Mouse (Mus musculus) hindbrain, embryonic 10.5 days (tissue): ENCODE measurements around the gene Olfr170. TPM values are rescaled to one million over a fixed set of nuclear protein-coding genes. Genes with fewer than 3 reads are reported as not detected.
"Not testable (repeated sequence)": the region's sequence is repeated elsewhere in the genome, so short reads cannot be mapped to it uniquely, and the experiment has no call there.

ENCODE experiments used
- DNase-seq: peaks from one replicate; pipeline ENCODE4 v3.0.0-alpha.2; 2017; ENCODE audit warnings: low spot score
- H3K27ac ChIP-seq: fragments of 300-500 bp; sonication (generic); 2 replicates; pipeline ENCODE4 v1.5.1; 2016; ENCODE audit warnings: mild to moderate bottlenecking, moderate library complexity
- H3K27me3 ChIP-seq: fragments of 300-500 bp; sonication (generic); 2 replicates; pipeline ENCODE4 v1.6.1; 2016; ENCODE audit warnings: mild to moderate bottlenecking; ENCODE audit not compliant: poor library complexity, insufficient read depth, severe bottlenecking
- H3K36me3 ChIP-seq: fragments of 300-500 bp; sonication (generic); 2 replicates; pipeline ENCODE4 v1.6.1; 2016; ENCODE audit warnings: mild to moderate bottlenecking, moderate library complexity
- H3K4me1 ChIP-seq: fragments of 300-500 bp; sonication (generic); replicated peaks from 2 replicates; pipeline ENCODE4 v1.6.1; 2016; ENCODE audit warnings: mild to moderate bottlenecking
- H3K4me3 ChIP-seq: fragments of 300-500 bp; sonication (generic); 2 replicates; pipeline ENCODE4 v1.5.1; 2016; ENCODE audit warnings: mild to moderate bottlenecking, moderate library complexity
- H3K9me3 ChIP-seq: fragments of 300-500 bp; sonication (generic); 2 replicates; pipeline ENCODE4 v1.6.1; 2016; ENCODE audit warnings: mild to moderate bottlenecking, moderate library complexity
- WGBS: fragments of 180-500 bp; shearing (Covaris S2); methylation state at CpG from one replicate; pipeline ENCODE4 v1.1.7; 2016; 5-methylcytosine and 5-hydroxymethylcytosine counted together
- polyA plus RNA-seq: library from polyadenylated mRNA; unstranded; fragments of >200 nt; fragmentation: Nextera tagmentation; extraction: Ambion mirVana; gene quantifications from 2 replicates; pipeline ENCODE4 v1.2.1, GENCODE M21; 2016

Gene Olfr170
- not detected in 2 replicates for polyA plus RNA-seq

DNA sequence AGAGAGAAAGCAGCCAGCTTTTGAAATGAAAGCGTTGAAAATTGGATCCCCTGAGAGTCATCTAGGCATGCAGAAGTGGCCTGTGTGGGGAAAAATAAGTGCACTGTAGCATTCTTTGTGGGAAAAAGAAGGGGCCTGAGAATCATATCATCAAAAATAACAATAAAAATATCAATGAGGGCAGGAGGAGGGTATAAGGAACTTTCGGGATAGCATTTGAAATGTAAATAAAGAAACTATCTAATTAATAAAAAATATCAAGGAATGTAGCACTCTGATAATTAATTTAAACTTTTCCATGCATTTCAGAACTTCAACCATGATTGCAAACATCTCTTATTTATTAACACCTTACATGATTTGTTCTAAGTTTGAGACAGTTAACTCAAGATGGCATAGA, at the start of gene Olfr170:
Gene Olfr170, minus strand, starts transcription at position 101 of the 400 bp plus-strand sequence.
- H3K4me1 ChIP-seq, H3K36me3 ChIP-seq, DNase-seq, H3K9me3 ChIP-seq, H3K27ac ChIP-seq, H3K27me3 ChIP-seq, H3K4me3 ChIP-seq: not testable (repeated sequence)
- WGBS, result 86% methylated on average over 2 of the region's 2 CpGs

DNA sequence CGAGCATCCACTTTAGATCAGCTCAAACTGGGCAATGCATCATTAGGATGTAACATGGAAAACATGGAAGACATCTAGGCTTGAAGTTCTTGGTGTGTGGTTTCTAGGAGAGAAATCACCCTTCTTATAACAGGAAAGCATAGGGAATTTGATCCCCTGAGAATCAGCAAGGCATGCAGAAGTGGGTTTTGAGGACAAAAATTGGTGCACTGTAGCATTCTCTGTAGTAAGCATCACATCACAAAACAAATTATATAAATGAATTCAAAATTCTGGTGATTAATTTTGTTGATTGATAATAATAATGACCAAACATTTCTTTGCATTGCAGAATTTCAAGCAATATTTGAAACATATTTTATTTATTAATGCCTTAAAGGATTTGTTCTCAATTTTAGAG, 18.1 kb upstream of the Olfr170 start, which contains the start of gene Olfr171:
Gene Olfr171, minus strand, starts transcription at position 101 of the 400 bp plus-strand sequence.
- H3K27ac ChIP-seq, result no peak within 1 kb of the TSS
- no peaks in the 10 kb centered on the region for H3K4me1 ChIP-seq
- WGBS, result 88% methylated on average over 1 of the region's 1 CpGs
- H3K4me3 ChIP-seq, result no peak within 1 kb of the TSS
- H3K36me3 ChIP-seq, result no peaks in the 10 kb centered on the region
- H3K9me3 ChIP-seq, result peaks cover 18% of the 10 kb centered on the region
- DNase-seq, result no peak
- no peaks in the 10 kb centered on the region for H3K27me3 ChIP-seq

DNA sequence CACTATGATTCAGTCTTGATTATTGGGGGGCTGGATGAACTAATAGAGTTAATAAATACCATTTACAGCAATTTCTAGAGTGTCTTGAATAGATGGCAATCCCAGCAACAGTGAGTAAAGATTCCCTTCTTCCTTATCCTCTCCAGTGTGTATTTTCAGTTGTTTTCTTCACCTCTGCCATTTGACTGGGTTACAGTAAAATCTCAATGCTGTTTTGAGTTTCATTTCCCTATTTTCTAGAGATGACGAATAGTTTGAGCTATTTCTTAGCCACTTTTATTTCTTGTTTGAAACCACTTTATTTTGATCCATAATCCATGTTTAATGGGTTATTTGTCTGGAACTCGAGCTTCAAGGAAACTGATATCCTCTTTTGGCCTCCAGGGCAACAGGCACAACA, 8.5 kb downstream of the Olfr170 start:
- DNase-seq, result no peak
- WGBS, result 67% methylated on average over 2 of the region's 2 CpGs
- Histone ChIP-seq H3K27me3 (no peaks in the 10 kb centered on the region), H3K36me3 (no peaks in the 10 kb centered on the region), H3K27ac (no peak overlapping the region), H3K4me3 (no peak overlapping the region), H3K9me3 (peaks cover 10% of the 10 kb centered on the region; the same call in 1 of the 2 replicates), H3K4me1 (no peaks in the 10 kb centered on the region)

- H3K4me1 ChIP-seq, H3K4me3 ChIP-seq, H3K36me3 ChIP-seq, H3K9me3 ChIP-seq, H3K27me3 ChIP-seq, H3K27ac ChIP-seq, DNase-seq: not testable (repeated sequence)
- 90% methylated on average over 2 of the region's 2 CpGs for WGBS
These were observed 40.0 kb downstream of the Olfr170 start, which contains the start of gene Olfr169 for GRCm38 (mm10) chr16:19571709-19572108. Gene Olfr169 (minus strand): TSS chr16:19571809.

Other genes with a start within 250 kb of the Olfr170 start
- gene Olfr165, start 188.7 kb downstream of the Olfr170 start, polyA plus RNA-seq, result not detected in 2 replicates
- gene Olfr166, start 128.2 kb downstream of the Olfr170 start, polyA plus RNA-seq, result not detected in 2 replicates
- not detected in 2 replicates for gene Olfr167, start 89.6 kb downstream of the Olfr170 start, polyA plus RNA-seq
- not detected in 2 replicates for gene Olfr168, start 76.3 kb downstream of the Olfr170 start, polyA plus RNA-seq
- not detected in 2 replicates for gene Olfr169, start 40.1 kb downstream of the Olfr170 start, polyA plus RNA-seq
- gene Olfr171, start 18.0 kb upstream of the Olfr170 start, polyA plus RNA-seq, result not detected in 2 replicates
- 0.07 and 0.11 TPM in 2 replicates for gene Lamp3, start 94.5 kb upstream of the Olfr170 start, polyA plus RNA-seq
- gene B3gnt5, start 148.3 kb upstream of the Olfr170 start, polyA plus RNA-seq, result 32.3 and 35.4 TPM in 2 replicates